Mouse (Mus musculus) gastrocnemius, adult 8-10 months (tissue): ENCODE results near the gene Lingo1. TPM values are rescaled to one million over a fixed set of nuclear protein-coding genes. Genes with fewer than 3 reads are reported as not detected.

ENCODE experiments used
- DNase-seq, 2 experiments: peaks; one replicate each; pipeline ENCODE4 v3.0.0; 2022; ENCODE audit warnings: low spot score in 2 of 2
- total RNA-seq, 4 experiments: library from RNA; stranded (reverse); gene quantifications; 2 replicates each; pipeline ENCODE4 v1.2.4; 2022

The Lingo1 gene
- total RNA-seq, 4 experiments from 2014 or later, result 0.22 to 0.92 (median 0.67) TPM

GRCm38 (mm10) chr9:56635498-56636121 is 160.7 kb downstream of the Lingo1 start:
- DNase-seq, result peak in 1 of 2 experiments; percentile 10

- DNase-seq, result peak in 1 of 2 experiments; percentile 6
These were observed 161.2 kb downstream of the Lingo1 start for GRCm38 (mm10) chr9:56635121-56635497.

GRCm38 (mm10) chr9:56634406-56635120 is 161.7 kb downstream of the Lingo1 start:
- DNase-seq, result no peak

DNA sequence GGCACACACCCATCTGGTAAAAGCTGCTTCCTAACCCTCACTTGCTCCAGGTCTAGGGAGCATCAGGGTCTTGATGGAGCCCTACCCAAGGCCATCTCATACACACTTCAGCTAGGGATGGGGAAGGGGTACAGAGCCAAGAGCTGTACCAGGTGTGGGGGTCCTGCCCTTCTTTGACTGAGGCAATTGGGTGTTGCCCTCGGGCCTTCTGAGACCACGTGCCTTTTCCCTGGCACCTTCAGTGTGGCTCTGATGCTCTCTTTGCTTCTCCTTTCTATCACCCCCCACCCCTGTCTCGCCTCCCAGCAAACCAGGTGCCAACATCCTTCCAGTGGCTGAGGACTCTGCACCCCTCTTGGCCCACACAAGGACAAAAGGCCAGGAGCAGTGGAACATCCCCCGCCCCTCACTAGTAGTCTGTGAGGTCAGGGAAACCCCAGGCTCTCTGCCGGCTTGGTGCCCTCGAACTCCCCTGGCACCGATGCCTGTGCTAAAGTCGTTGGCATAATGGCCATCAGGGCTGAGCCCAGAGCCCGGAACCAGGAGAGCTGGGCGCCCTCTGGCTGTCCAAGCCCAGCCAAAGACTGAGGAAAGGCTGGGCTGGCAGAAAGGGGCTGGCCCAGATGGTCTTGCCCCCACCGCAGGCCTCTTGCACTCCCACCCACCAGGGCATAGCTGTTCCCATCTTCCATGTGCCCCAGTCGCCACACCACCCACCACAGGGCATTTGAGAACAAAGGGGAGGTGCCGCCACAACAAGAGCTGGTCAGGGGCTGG is 162.6 kb downstream of the Lingo1 start:
- DNase-seq, result no peak

- no peak for DNase-seq
These were observed 165.3 kb downstream of the Lingo1 start for GRCm38 (mm10) chr9:56630945-56631344.

GRCm38 (mm10) chr9:56629674-56630397 is 166.4 kb downstream of the Lingo1 start:
- DNase-seq, result no peak

DNA sequence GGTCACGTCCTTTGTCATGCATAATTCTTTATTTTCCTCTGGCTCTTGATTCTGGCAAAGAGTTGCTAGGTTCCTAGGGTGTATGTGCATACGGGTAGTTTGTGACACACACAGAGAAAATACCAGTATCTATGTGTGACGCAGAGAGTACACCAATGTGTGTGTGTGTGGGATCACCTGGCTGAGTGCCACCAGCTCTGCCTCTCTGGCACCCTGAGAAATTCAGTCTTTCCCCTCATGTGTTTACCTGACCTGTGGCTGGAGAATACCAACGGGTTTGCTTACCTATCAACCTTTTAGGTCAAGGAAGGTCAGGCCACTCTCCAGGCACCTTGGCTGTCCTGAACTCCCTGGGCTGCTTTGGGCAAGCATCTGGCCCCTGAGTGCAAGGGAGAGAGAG is 169.0 kb downstream of the Lingo1 start:
- DNase-seq, result no peak

DNA sequence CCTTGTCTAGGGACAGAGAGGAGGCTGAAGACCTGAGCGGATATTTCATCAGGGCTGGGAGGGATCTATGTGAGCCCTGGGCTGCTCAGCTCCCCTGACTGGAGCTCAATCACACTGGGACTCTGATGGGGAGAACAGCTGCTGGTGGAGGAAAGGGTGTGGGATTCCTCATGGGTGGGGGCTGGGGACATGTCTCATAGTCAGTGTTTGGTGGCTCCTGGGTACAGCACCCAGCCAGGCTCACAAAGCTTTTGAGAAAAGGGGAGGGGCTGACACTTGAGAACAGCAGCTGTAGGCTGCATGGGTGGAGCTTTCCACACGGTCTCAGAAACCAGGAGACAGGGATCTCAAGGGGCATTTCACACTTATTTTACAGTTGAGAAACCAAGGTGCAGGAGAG is 171.3 kb downstream of the Lingo1 start:
- no peak for DNase-seq

DNA sequence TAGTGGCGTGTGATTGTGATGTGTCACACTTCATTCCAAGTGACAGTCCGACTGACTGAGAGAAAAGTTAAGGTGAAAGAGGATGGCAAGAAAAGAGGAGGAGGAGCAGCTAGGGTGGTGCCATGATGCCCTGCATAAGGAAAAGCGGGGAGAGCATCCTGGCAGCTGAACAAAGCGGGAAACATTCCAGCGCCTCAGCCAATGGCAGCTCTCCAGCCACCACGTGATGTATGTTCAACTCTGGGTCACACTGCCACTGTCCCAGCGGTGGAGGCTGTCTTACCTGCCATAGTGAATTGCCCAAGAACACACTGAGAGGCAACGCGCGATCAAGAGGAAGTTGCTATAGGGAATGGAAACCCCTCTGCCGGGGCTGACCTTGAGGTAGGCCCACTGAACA is 172.9 kb downstream of the Lingo1 start:
- DNase-seq, result no peak

GRCm38 (mm10) chr9:56622761-56623160 is 173.5 kb downstream of the Lingo1 start:
- DNase-seq, result no peak

DNA sequence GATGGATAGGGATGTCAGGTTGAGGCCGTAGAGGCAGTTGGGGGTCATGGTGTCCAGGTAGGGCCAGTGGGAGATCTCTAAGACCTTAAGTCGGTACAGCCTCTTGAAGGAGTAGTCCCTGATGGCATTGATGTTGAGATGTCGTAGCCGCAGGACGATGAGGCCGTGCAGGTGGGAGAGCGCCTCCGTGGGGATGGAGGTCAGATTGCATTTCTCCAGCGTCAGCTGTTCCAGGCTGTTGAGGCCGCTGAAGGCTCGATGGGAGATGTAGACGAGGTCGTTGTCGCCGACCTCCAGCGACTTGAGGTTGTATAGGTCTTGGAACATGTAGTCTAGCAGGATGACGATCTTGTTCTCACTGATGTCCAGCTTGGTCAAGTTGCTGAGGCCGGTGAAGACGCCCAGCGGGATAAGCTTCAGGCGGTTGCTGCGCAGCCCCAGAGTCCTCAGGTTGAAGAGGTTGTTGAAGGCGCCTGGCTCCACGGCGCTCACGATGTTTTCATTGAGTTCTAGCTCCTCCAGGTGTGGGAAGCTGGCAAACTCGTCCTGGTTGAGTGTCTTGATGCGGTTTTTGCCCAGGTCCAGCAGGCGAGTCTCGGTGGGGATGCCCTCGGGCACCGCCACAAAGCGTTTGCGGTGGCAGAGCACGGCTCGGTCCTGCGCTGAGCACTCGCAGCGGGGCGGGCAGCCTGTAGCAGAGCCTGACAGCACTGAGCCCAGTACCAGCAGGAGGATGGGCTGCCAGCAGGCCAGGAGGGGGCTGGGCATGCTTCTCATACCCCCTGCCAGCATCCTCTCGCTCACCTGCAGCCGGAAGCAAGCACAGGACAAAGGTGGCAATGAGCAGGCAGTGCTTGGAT is 175.5 kb downstream of the Lingo1 start:
- no peak for DNase-seq

DNA sequence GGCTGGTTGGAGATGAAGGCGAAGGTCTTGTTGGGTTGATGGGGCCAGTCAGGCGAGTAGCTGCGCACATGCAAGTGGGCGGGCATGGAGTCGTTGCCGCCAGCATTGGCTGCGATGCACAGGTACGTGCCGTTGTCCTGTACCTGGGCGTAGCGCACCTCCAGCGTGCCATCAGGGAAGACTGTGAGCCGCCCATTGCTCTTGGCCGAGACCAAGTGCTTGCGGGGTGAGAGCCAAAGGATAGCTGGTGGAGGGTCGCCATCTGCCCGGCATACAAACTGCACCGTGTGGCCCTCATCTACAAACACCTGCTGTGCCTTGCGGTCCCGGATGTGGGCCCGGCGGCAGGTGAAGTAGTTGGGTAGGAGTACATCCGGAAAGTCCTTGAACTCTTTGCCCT is 176.6 kb downstream of the Lingo1 start:
- no peak for DNase-seq

DNA sequence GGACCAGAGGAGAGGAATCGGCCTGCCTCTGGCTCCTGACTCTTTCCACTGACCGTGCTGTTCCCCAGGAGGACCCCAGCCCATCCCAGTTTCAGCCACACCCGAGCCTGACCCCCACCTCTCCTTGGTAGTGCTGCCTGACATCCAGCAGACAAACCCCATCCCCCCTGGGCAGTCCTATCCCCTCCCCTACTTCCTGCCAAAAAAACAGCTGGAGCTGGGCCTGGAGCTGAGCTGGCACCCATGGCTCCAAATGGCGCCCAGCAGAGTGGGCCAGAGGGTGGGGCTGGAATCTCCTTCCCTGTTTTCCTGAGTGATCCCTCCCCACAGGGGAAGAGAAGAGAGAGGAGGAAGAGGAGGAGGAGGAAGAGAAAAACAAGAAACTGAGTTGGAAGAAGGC is 177.6 kb downstream of the Lingo1 start:
- DNase-seq, result no peak

DNA sequence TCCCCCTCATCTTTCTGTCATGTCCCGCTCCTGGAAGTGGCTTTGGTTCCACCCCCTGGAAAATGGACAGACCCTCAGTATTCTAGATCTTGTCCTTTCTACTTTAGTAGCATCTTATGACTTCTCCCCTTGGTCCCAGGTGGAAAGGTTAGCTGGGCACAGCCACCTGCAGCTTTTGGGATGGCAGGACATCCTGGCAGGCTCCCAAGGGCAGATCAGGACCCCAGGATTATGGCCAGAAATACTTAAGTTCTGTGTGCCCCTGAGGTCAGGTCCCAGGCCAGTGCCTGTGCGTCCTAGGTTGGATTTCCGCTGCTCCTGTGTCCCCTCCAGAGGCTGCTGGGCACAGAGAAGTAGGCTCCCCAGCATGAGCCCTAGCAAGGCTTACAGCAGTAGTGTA is 180.2 kb downstream of the Lingo1 start:
- no peak for DNase-seq

- no peak for DNase-seq
These were observed 183.5 kb downstream of the Lingo1 start for GRCm38 (mm10) chr9:56612798-56613183.

DNA sequence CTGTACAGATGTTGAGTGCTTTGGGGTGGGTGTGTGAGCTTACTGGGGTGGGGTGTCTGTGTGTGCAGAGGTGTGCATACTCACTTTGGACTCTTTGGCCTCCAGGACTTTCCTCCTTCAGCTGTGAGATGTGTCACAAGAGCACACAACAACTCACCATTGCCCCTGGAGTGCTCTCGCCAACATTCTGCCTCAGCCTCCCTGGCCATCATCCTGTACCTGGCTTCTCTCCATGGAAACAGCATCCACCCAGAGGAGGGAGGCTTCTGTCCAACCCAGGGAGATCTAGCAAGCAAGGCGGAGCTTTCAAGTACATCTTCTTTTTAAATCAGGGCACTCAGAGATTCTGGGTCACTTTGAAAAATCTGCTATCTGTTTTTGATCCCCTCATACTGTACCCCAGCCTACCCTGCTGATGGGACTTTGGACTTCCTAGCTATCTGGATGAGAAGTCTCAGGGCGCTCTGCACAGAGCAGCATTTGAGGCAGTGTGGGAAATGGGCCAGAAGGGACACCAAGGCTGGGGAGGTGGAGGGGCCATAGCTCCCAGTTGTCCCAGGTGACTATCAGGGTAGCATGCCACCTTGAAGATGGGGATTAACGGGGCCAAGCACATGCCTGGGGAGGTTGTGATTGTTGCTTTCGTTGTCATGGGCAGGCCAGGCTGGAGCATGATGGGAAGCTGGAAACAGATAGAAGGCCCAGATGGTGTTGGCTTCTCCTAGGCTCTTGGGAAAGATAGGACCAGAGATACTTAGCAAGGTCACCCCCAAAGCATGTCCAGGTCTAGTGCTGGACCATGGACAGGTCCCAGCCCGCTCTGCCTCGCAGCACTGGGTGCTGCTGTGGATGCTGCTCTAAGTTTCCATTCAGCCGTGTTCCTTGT is 184.1 kb downstream of the Lingo1 start:
- no peak for DNase-seq

- DNase-seq, result no peak
These were observed 185.3 kb downstream of the Lingo1 start for GRCm38 (mm10) chr9:56610955-56611354.

DNA sequence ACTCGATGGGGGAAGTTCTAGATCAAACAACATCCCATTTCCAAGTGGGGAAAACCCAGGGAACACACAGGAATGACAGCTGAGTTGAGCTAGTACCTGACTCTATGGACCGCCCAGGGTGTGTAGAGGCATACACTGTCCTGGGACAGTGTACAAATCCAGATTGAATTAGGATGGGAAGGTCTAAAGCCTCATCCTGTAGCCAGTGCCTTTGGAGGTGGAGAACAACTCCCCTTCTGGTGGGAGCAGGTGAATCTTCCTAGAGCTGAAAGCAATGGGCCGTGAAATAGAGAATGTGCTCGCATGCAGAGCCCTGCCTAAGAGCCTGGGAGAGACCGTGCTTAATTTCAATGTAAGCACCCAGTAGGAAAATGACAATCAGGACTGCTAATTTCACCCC is 185.8 kb downstream of the Lingo1 start:
- no peak for DNase-seq

DNA sequence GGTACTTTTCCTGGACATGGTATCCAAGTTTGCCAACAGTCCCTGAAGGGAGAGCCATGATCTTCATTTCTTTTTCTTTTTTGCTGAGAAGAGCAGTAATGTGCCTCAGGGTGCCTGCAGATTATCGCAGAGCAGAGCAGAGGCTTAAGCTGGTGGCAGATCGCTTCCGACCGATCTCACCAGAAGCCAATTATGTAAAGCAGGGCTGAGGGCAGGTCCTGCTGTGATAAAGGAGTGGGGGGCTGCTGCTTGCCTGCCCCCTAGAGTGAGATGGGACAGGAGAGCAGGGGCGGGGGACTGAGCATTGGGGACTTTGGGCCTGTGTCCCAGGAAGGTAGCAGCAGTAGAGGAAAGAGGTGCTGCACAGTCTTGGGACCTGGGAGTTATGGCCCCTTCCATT is 186.8 kb downstream of the Lingo1 start:
- DNase-seq, result no peak
